1 mouse cellular context compared by ENCODE assay signal in the genomic region with DNA sequence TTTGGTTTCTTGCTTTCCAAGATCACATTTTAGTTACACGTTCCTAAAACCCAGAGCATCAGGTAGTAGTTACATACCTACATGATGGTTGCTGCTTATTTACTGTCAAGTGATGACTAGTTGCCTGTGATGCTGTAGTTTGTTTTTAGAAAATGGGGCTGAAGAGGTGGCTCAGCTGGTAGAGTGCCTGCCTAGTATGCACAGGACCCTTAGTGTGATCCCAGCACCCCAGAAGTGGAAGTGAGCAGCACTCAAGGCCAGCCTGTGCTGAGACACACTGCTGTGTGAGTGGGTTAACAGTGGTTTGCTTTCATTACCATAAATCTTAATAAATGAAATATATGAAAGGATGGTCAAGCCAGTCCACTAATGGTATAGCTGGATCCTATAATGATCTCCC.
A peak's percentile ranks its signal among the peaks of the same experiment; 100 is the strongest.
TF ChIP-seq lines count a peak whose summit lies in the region.

No protein-coding gene starts in this region.

TF ChIP-seq in MEL, 35 proteins besides CTCF, POLR2A, EP300 and RAD21:
- TF ChIP-seq NRF1 (IDR thresholded peaks at IDR 0.05; ENCODE audit: insufficient read depth, low read depth, low read length, poor library complexity, severe bottlenecking) (no peak), ZMIZ1 (IDR thresholded peaks at IDR 0.05; ENCODE audit: low read depth, low read length) (peak; percentile 11; the same call in 1 of the 2 replicates), ELF1 (IDR thresholded peaks at IDR 0.05; ENCODE audit: low read depth, low read length) (no peak), USF1 (IDR thresholded peaks at IDR 0.05; ENCODE audit: low read depth, low read length) (no peak)
TF ChIP-seq in MEL: peak in this region for 1.
